Mouse (Mus musculus): ENCODE measurements around the gene 2410131K14Rik.

- peak; percentile 67 for TF ChIP-seq CTCF (IDR thresholded peaks at IDR 0.05; ENCODE audit: low read depth, low read length)
- TF ChIP-seq EP300 (IDR thresholded peaks at IDR 0.05; ENCODE audit: insufficient read depth, low read depth, low read length) = no peak
Observed at GRCm38 (mm10) chr5:118266309-118266708, 21.3 kb downstream of the 2410131K14Rik start.
